ENCODE assay signal across 20 mouse cellular contexts in the genomic region with DNA sequence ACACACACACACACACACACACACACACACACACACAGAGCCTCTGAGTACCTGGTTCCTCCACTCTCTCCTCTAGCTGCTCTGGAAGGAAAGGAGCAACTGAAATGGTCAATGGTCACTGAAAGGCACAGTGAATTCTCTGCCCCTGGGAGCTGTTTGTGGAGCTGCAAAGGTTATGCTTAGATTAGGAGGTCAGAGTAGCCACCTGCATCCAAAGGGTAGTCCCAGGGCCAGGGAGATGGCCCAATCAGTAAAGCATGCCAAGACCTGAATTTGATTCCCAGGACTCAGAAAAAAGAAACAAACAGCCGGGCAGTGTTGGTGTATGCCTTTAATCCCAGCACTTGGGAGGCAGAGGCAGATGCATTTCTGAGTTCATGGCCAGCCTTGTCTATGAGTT. TPM values are rescaled to one million over a fixed set of nuclear protein-coding genes. Genes with fewer than 3 reads are reported as not detected.
DNase-seq lines count a peak whose midpoint lies in the region; ATAC-seq and TF ChIP-seq lines count a peak whose summit lies in the region.
"Had no signal": no experiment of that assay in that cellular context is flagged by ENCODE, and none has a peak within 500 bp of the region (broad histone marks: within the 10 kb centered on the region; RNA-seq: fewer than 3 reads in every experiment).

No protein-coding gene starts in this region.

- H3K9ac ChIP-seq in midbrain, embryonic 11.5 days (ENCODE audit: low read length) = no peak overlapping the region
- no peak overlapping the region for H3K9ac ChIP-seq in liver, embryonic 15.5 days
- H3K9ac ChIP-seq: embryonic facial prominence, embryonic 15.5 days; forebrain, embryonic 13.5 days; hindbrain, embryonic 12.5 days; intestine, embryonic 15.5 days; liver, embryonic 14.5 days; midbrain, embryonic 13.5 days had no signal

- 69% methylated on average over 1 of the region's 1 CpGs for WGBS in midbrain, embryonic 10.5 days
- 57% methylated on average over 1 of the region's 1 CpGs for WGBS in midbrain, embryonic 11.5 days
- 37% methylated on average over 1 of the region's 1 CpGs for WGBS in liver, embryonic 15.5 days (ENCODE audit: insufficient replicate concordance)

- H3K9me3 ChIP-seq in midbrain, embryonic 10.5 days (replicated peaks) = no peaks in the 10 kb centered on the region
- no peaks in the 10 kb centered on the region for H3K9me3 ChIP-seq in midbrain, embryonic 11.5 days (ENCODE audit: control insufficient read depth, low read length)
- no peaks in the 10 kb centered on the region for H3K9me3 ChIP-seq in liver, embryonic 15.5 days (replicated peaks)
- H3K9me3 ChIP-seq: embryonic facial prominence, embryonic 15.5 days; forebrain, embryonic 13.5 days; G1E; hindbrain, embryonic 12.5 days; intestine, embryonic 15.5 days; midbrain, embryonic 13.5 days had no signal

- peaks cover 21% of the 10 kb centered on the region for H3K27me3 ChIP-seq in midbrain, embryonic 10.5 days (ENCODE audit: low read depth, poor library complexity, severe bottlenecking)
- no peaks in the 10 kb centered on the region for H3K27me3 ChIP-seq in midbrain, embryonic 11.5 days (ENCODE audit: control insufficient read depth, insufficient read depth, low read length)
- peaks cover 13% of the 10 kb centered on the region for H3K27me3 ChIP-seq in liver, embryonic 15.5 days
- H3K27me3 ChIP-seq: embryonic facial prominence, embryonic 15.5 days; forebrain, embryonic 13.5 days; hindbrain, embryonic 12.5 days; intestine, embryonic 15.5 days; Patski had no signal

- peaks cover 32% of the 10 kb centered on the region for H3K4me1 ChIP-seq in midbrain, embryonic 10.5 days
- H3K4me1 ChIP-seq in midbrain, embryonic 11.5 days (ENCODE audit: control insufficient read depth, insufficient read depth, low read length) = no peaks in the 10 kb centered on the region; the same call in 1 of the 2 replicates
- 0 out of 2 replicates have a peak, but pooled peaks cover 4% of the 10 kb centered on the region for H3K4me1 ChIP-seq in liver, embryonic 15.5 days (replicated peaks)

- peak overlapping the region; percentile 83; the same call in 1 of the 2 replicates for H3K27ac ChIP-seq in gastrocnemius, adult 2 months
- peak overlapping the region; percentile 64 for H3K27ac ChIP-seq in midbrain, embryonic 10.5 days (replicated peaks)
- no peak overlapping the region for H3K27ac ChIP-seq in midbrain, embryonic 11.5 days (ENCODE audit: low read depth, low read length)
- H3K27ac ChIP-seq in liver, embryonic 15.5 days (replicated peaks) = no peak overlapping the region
- H3K27ac ChIP-seq: embryonic facial prominence, embryonic 15.5 days; intestine, embryonic 15.5 days; liver, embryonic 14.5 days; stomach, postnatal 0 days had no signal

- no peak for ATAC-seq in midbrain, embryonic 11.5 days (ENCODE audit: low FRiP score)
- ATAC-seq in liver, embryonic 15.5 days (ENCODE audit: insufficient read depth) = peak; percentile 43; the same call in 1 of the 2 replicates
- ATAC-seq: forebrain, embryonic 13.5 days; hindbrain, postnatal 0 days; intestine, embryonic 15.5 days; midbrain, embryonic 13.5 days; Patski had no signal

- no peak overlapping the region for H3K4me3 ChIP-seq in gastrocnemius, adult 2 months
- no peak overlapping the region for H3K4me3 ChIP-seq in midbrain, embryonic 10.5 days
- H3K4me3 ChIP-seq in midbrain, embryonic 11.5 days (ENCODE audit: low read depth, low read length) = no peak overlapping the region
- no peak overlapping the region for H3K4me3 ChIP-seq in liver, embryonic 15.5 days (replicated peaks)
- H3K4me3 ChIP-seq: embryonic facial prominence, embryonic 15.5 days; forebrain, embryonic 13.5 days; hindbrain, embryonic 12.5 days; intestine, embryonic 15.5 days; midbrain, embryonic 13.5 days had no signal

- H3K36me3 ChIP-seq in midbrain, embryonic 10.5 days = no peaks in the 10 kb centered on the region
- no peaks in the 10 kb centered on the region for H3K36me3 ChIP-seq in midbrain, embryonic 11.5 days (ENCODE audit: control insufficient read depth, insufficient read depth, low read length)
- H3K36me3 ChIP-seq in liver, embryonic 15.5 days (replicated peaks) = no peaks in the 10 kb centered on the region
- H3K36me3 ChIP-seq: embryonic facial prominence, embryonic 15.5 days; G1E; hindbrain, embryonic 12.5 days; intestine, embryonic 15.5 days; midbrain, embryonic 13.5 days had no signal

- no peak overlapping the region for H3K4me2 ChIP-seq in midbrain, embryonic 11.5 days
- H3K4me2 ChIP-seq in liver, embryonic 15.5 days = no peak overlapping the region
- H3K4me2 ChIP-seq: embryonic facial prominence, embryonic 15.5 days; forebrain, embryonic 13.5 days; hindbrain, embryonic 12.5 days; intestine, embryonic 15.5 days; midbrain, embryonic 13.5 days had no signal

- no peak for DNase-seq in gastrocnemius, adult 2 months
- DNase-seq in gastrocnemius, postnatal 10 days = no peak
- DNase-seq in midbrain, embryonic 10.5 days (ENCODE audit: low spot score) = no peak
- DNase-seq in midbrain, embryonic 11.5 days (ENCODE audit: low spot score, missing footprints) = no peak
- no peak for DNase-seq in urinary bladder, postnatal 14 days (ENCODE audit: low spot score)
- no peak for DNase-seq in ovary, adult 18-20 months (ENCODE audit: low spot score)
- DNase-seq: thymus, adult 18-20 months had no signal

- no peak for TF ChIP-seq CTCF in gastrocnemius, adult 2 months (IDR thresholded peaks at IDR 0.05)

- intact Hi-C loops in gastrocnemius, adult 2 months (cut with DNase I) = loop anchor here (2.0 kb wide), 1 partner anchor 63 kb away; no protein-coding TSS in a partner anchor

RNA-seq across cellular contexts. Expression of gene Tmem209, which starts 41.5 kb away (rescaled TPM):
- 10 to 100 TPM in 1 of 2 experiments, 1 to 10 TPM in 1; 7.1 to 11.4 TPM for total RNA-seq in gastrocnemius, adult 2 months (2021)
- total RNA-seq in gastrocnemius, postnatal 10 days (2021) = 10 to 100 TPM; 10.5 to 12.1 TPM
- polyA plus RNA-seq in midbrain, embryonic 10.5 days (2016; fragmentation: Nextera tagmentation; extraction: Ambion mirVana) = 47.8 and 52.7 TPM in 2 replicates
- 46.0 and 58.1 TPM in 2 replicates for polyA plus RNA-seq in midbrain, embryonic 11.5 days (2014; fragmentation: Nextera tagmentation; extraction: Ambion mirVana)
- 19.2 and 19.4 TPM in 2 replicates for polyA plus RNA-seq in liver, embryonic 15.5 days (2015; fragmentation: Nextera tagmentation; extraction: Ambion mirVana)

RNA-seq across cellular contexts. Expression of gene Ssmem1, which starts 41.6 kb away (rescaled TPM):
- under 1 TPM; 0.18 to 0.20 TPM for total RNA-seq in gastrocnemius, adult 2 months (2021)
- total RNA-seq in gastrocnemius, postnatal 10 days (2021) = under 1 TPM; 0.21 to 0.56 TPM
- polyA plus RNA-seq in midbrain, embryonic 10.5 days (2016; fragmentation: Nextera tagmentation; extraction: Ambion mirVana) = 0.22 and 0.36 TPM in 2 replicates
- polyA plus RNA-seq in midbrain, embryonic 11.5 days (2014; fragmentation: Nextera tagmentation; extraction: Ambion mirVana) = 0.49 and 0.68 TPM in 2 replicates
- polyA plus RNA-seq in liver, embryonic 15.5 days (2015; fragmentation: Nextera tagmentation; extraction: Ambion mirVana) = 0.14 and 0.21 TPM in 2 replicates
- polyA plus RNA-seq: forebrain, embryonic 13.5 days; G1E; heart, embryonic 14.5 days; intestine, embryonic 15.5 days; midbrain, embryonic 13.5 days; spleen, adult 2 months; stomach, postnatal 0 days had no signal

Comparison
In these comparisons a context has a peak if more than half of its experiments do, and no peak if none do; other contexts are left out.
1. H3K27ac ChIP-seq: peak in gastrocnemius, adult 2 months (single experiment) and midbrain, embryonic 10.5 days (single experiment); none in midbrain, embryonic 11.5 days (single experiment) and liver, embryonic 15.5 days (single experiment).